Mouse (Mus musculus) ZHBTc4 (cell line): ENCODE data around the gene Ncoa3.

Source experiments
- DNase-seq: peaks from one replicate; pipeline ENCODE4 v3.0.0-alpha.2; 2011; ENCODE audit warnings: low read depth, low spot score

The Ncoa3 gene

GRCm38 (mm10) chr2:166077371-166077770 lies 84.9 kb downstream of the Ncoa3 start:
- DNase-seq = no peak

GRCm38 (mm10) chr2:166079231-166079630 lies 86.8 kb downstream of the Ncoa3 start:
- no peak for DNase-seq

GRCm38 (mm10) chr2:166079961-166080885 lies 87.8 kb downstream of the Ncoa3 start:
- DNase-seq = peak; percentile 85

- DNase-seq = no peak
These were observed 88.7 kb downstream of the Ncoa3 start for GRCm38 (mm10) chr2:166080967-166081750.

- DNase-seq = peak; percentile 88
These were observed 89.8 kb downstream of the Ncoa3 start for GRCm38 (mm10) chr2:166082193-166082592.

GRCm38 (mm10) chr2:166082661-166083060 lies 90.2 kb downstream of the Ncoa3 start:
- no peak for DNase-seq

GRCm38 (mm10) chr2:166083542-166084031 lies 91.2 kb downstream of the Ncoa3 start:
- no peak for DNase-seq

- no peak for DNase-seq
These were observed 91.7 kb downstream of the Ncoa3 start for GRCm38 (mm10) chr2:166084111-166084510.

- DNase-seq = peak; percentile 83
These were observed 92.5 kb downstream of the Ncoa3 start for GRCm38 (mm10) chr2:166084964-166085363.

- no peak for DNase-seq
These were observed 93.3 kb downstream of the Ncoa3 start for GRCm38 (mm10) chr2:166085780-166086179.

- no peak for DNase-seq
These were observed 94.2 kb downstream of the Ncoa3 start for GRCm38 (mm10) chr2:166086457-166087233.

- no peak for DNase-seq
These were observed 96.6 kb downstream of the Ncoa3 start for GRCm38 (mm10) chr2:166088991-166089390.

- DNase-seq = no peak
These were observed 97.7 kb downstream of the Ncoa3 start for GRCm38 (mm10) chr2:166090131-166090581.

- no peak for DNase-seq
These were observed 99.2 kb downstream of the Ncoa3 start for GRCm38 (mm10) chr2:166091599-166091998.

- no peak for DNase-seq
These were observed 100.0 kb downstream of the Ncoa3 start for GRCm38 (mm10) chr2:166092412-166092811.

GRCm38 (mm10) chr2:166096300-166096699 lies 103.9 kb downstream of the Ncoa3 start:
- no peak for DNase-seq

GRCm38 (mm10) chr2:166096834-166097233 lies 104.4 kb downstream of the Ncoa3 start:
- DNase-seq = no peak

GRCm38 (mm10) chr2:166097443-166098291 lies 105.2 kb downstream of the Ncoa3 start:
- peak; percentile 86 for DNase-seq

- no peak for DNase-seq
These were observed 106.0 kb downstream of the Ncoa3 start for GRCm38 (mm10) chr2:166098292-166098933.
